Mouse (Mus musculus) G1E (cell line): ENCODE results near the gene Akr1c18. TPM values are rescaled to one million over a fixed set of nuclear protein-coding genes. Genes with fewer than 3 reads are reported as not detected.

Source experiments
- ATAC-seq: 2 replicates; pipeline ENCODE4 v1.8.0; 2016; ENCODE audit warnings: mild to moderate bottlenecking; ENCODE audit not compliant: insufficient number of reproducible peaks, poor library complexity, low FRiP score, severe bottlenecking; ENCODE audit errors: extremely low read depth
- DNase-seq: peaks from one replicate; pipeline ENCODE4 v3.0.0; 2012; ENCODE audit warnings: low spot score
- H3K27me3 ChIP-seq: 2 replicates; pipeline ENCODE4 v1.6.1; 2012; ENCODE audit warnings: mild to moderate bottlenecking, low read length, inconsistent platforms; ENCODE audit not compliant: insufficient read depth
- H3K36me3 ChIP-seq: replicated peaks from 2 replicates; pipeline ENCODE3; 2012; ENCODE audit warnings: mild to moderate bottlenecking, inconsistent platforms
- H3K4me1 ChIP-seq: 2 replicates; pipeline ENCODE4 v1.6.1; 2012; ENCODE audit warnings: low read depth, low read length, inconsistent platforms, mixed read lengths; ENCODE audit not compliant: insufficient read depth
- H3K4me3 ChIP-seq: 2 replicates; pipeline ENCODE4 v1.5.1; 2012; ENCODE audit warnings: low read depth, mild to moderate bottlenecking, inconsistent platforms, low read length, moderate library complexity, mixed read lengths
- H3K9me3 ChIP-seq: replicated peaks from 2 replicates; pipeline ENCODE4 v1.6.1; 2012; ENCODE audit warnings: inconsistent platforms
- CTCF ChIP-seq: IDR thresholded peaks from 2 replicates; pipeline ENCODE4 v1.5.1; 2012; ENCODE audit warnings: low read depth, low read length, inconsistent platforms, mixed read lengths
- GATA1 ChIP-seq: IDR thresholded peaks from 2 replicates; pipeline ENCODE4 v1.6.1; 2012; ENCODE audit warnings: borderline replicate concordance, low read length, inconsistent platforms, mixed read lengths
- GATA2 ChIP-seq: IDR thresholded peaks from 2 replicates; pipeline ENCODE4 v1.6.1; 2012; ENCODE audit warnings: low read depth, low read length, inconsistent platforms, borderline replicate concordance
- POLR2AphosphoS5 ChIP-seq: IDR thresholded peaks from 2 replicates; pipeline ENCODE4 v1.6.1; 2012; ENCODE audit warnings: low read depth, low read length, inconsistent platforms; ENCODE audit not compliant: insufficient replicate concordance
- TAL1 ChIP-seq: conservative IDR thresholded peaks from 2 replicates; pipeline ENCODE4 v1.6.1; 2012; ENCODE audit warnings: low read depth, low read length, inconsistent platforms, mixed read lengths
- polyA plus RNA-seq: library from polyadenylated mRNA; stranded (reverse); fragments of >175 nt; gene quantifications from 2 replicates; pipeline ENCODE4 v1.2.3, GENCODE M21; 2012
- total RNA-seq, 2 experiments: library from RNA; stranded (forward) in 1 of 2; stranded (reverse) in 1 of 2; fragments of 200-1000 nt in 1 of 2; fragments of >200 nt in 1 of 2; fragmentation: Nextera tagmentation in 1 of 2; gene quantifications; 2 replicates each; pipeline ENCODE4 v1.2.3; 2014 to 2017

Akr1c18 gene
- total and polyA plus RNA-seq, 3 experiments, result not detected

GRCm38 (mm10) chr13:4172978-4173377, 22.5 kb upstream of the Akr1c18 start:
- H3K27me3 ChIP-seq, result 0 out of 2 replicates have a peak, but pooled peaks cover 2% of the 10 kb centered on the region
- no peak for TF ChIP-seq GATA1
- TF ChIP-seq POLR2AphosphoS5, result no peak
- no peak for TF ChIP-seq TAL1
- TF ChIP-seq CTCF, result no peak
- TF ChIP-seq GATA2, result no peak
- no peaks in the 10 kb centered on the region for H3K4me1 ChIP-seq
- H3K36me3 ChIP-seq, result no peaks in the 10 kb centered on the region
- ATAC-seq (no peak), DNase-seq (no peak)
- no peaks in the 10 kb centered on the region for H3K9me3 ChIP-seq
- H3K4me3 ChIP-seq, result no peak overlapping the region

DNA sequence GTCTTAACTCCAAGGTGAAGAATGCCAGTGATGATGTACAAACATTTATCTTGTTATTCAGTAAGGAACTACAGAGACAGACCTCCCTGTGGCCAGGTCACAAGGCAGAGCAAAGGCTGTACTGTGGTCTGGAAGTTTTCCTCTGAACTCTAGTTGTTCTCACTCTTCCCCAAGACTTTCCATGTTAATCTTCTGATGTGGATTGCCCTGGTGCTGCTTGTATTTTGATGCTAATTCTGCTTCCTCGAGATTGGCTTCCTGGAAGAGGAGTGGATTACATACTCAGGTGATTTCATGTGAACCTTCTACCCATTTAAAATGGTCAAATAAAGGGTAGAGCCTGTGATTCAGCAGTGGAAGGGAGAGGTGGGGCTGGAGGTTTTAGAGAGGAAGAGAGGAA, 17.6 kb upstream of the Akr1c18 start:
- no peak overlapping the region for H3K4me3 ChIP-seq
- DNase-seq (no peak), ATAC-seq (no peak)
- H3K4me1 ChIP-seq, result no peaks in the 10 kb centered on the region
- no peaks in the 10 kb centered on the region for H3K36me3 ChIP-seq
- no peaks in the 10 kb centered on the region for H3K9me3 ChIP-seq
- TF ChIP-seq TAL1, result no peak
- no peak for TF ChIP-seq POLR2AphosphoS5
- TF ChIP-seq GATA2, result no peak
- TF ChIP-seq CTCF, result no peak
- no peak for TF ChIP-seq GATA1
- 0 out of 2 replicates have a peak, but pooled peaks cover 6% of the 10 kb centered on the region for H3K27me3 ChIP-seq

- TF ChIP-seq CTCF, result no peak
- no peak for TF ChIP-seq GATA1
- TF ChIP-seq POLR2AphosphoS5, result no peak
- no peak for TF ChIP-seq GATA2
- no peak for TF ChIP-seq TAL1
- Histone ChIP-seq H3K4me3 (no peak overlapping the region), H3K9me3 (no peaks in the 10 kb centered on the region), H3K27me3 (no peaks in the 10 kb centered on the region), H3K4me1 (no peaks in the 10 kb centered on the region; the same call in 1 of the 2 replicates), H3K36me3 (no peaks in the 10 kb centered on the region)
- DNase-seq (no peak), ATAC-seq (no peak)
Measured at GRCm38 (mm10) chr13:4155286-4155685, 4.8 kb upstream of the Akr1c18 start.

DNA sequence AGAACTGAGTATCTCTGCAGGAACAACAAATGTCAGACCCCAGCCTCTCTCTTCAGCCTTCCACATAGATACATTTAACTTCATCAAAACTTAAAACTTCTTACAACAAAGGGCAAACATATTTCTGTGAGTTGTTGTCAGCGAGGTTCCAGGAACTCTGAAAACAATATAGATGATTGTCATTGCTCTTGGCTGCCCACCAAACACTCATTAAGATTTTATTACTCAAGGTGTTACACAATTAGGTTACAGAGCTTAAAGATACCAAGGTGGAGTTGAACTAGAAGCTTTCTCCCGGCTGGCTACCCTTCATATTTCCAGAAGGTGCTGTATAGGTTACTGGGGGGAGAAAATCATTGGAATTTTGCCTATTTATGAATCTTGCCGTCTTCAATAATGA, 3.1 kb upstream of the Akr1c18 start:
- ATAC-seq (no peak), DNase-seq (no peak)
- H3K9me3 ChIP-seq, result no peaks in the 10 kb centered on the region
- H3K4me1 ChIP-seq, result no peaks in the 10 kb centered on the region; the same call in 1 of the 2 replicates
- no peak for TF ChIP-seq CTCF
- no peak for TF ChIP-seq TAL1
- no peak for TF ChIP-seq POLR2AphosphoS5
- TF ChIP-seq GATA2, result no peak
- TF ChIP-seq GATA1, result no peak
- no peak overlapping the region for H3K4me3 ChIP-seq
- no peaks in the 10 kb centered on the region for H3K27me3 ChIP-seq
- H3K36me3 ChIP-seq, result no peaks in the 10 kb centered on the region

- TF ChIP-seq TAL1 (no peak), CTCF (no peak), POLR2AphosphoS5 (no peak), GATA1 (no peak), GATA2 (no peak)
- no peak for ATAC-seq
- H3K36me3 ChIP-seq, result no peaks in the 10 kb centered on the region
- DNase-seq, result no peak
- H3K4me3 ChIP-seq, result no peak overlapping the region
- no peaks in the 10 kb centered on the region; the same call in 1 of the 2 replicates for H3K4me1 ChIP-seq
- H3K27me3 ChIP-seq, result no peaks in the 10 kb centered on the region
- H3K9me3 ChIP-seq, result no peaks in the 10 kb centered on the region
Measured at GRCm38 (mm10) chr13:4152908-4153307, 2.5 kb upstream of the Akr1c18 start.

DNA sequence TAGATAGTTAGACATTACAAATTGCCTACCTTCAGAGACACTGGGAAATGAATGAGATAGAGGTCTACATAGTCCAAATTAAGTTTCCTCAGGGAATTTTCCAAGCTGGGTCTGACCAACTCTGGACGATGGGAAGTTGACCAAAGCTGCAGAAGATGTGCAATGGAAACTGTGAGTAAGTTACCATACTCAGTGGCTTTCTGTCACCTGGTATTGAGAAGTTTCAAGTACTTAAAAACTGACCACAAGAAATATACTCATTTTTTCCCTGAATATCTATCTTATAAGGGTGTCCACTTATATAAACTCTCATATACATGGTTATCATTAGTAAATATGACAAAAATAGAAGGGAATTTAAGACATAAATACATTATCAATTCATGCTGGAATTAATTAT, 6.2 kb downstream of the Akr1c18 start:
- Histone ChIP-seq H3K9me3 (no peaks in the 10 kb centered on the region), H3K4me1 (no peaks in the 10 kb centered on the region), H3K36me3 (no peaks in the 10 kb centered on the region), H3K4me3 (no peak overlapping the region), H3K27me3 (0 out of 2 replicates have a peak, but pooled peaks cover 5% of the 10 kb centered on the region)
- DNase-seq (no peak), ATAC-seq (no peak)
- TF ChIP-seq TAL1 (no peak), CTCF (no peak)

- no peaks in the 10 kb centered on the region for H3K27me3 ChIP-seq
- ATAC-seq, result no peak
- no peak overlapping the region for H3K4me3 ChIP-seq
- H3K9me3 ChIP-seq, result no peaks in the 10 kb centered on the region
- H3K4me1 ChIP-seq, result no peaks in the 10 kb centered on the region
- no peak for DNase-seq
- TF ChIP-seq GATA1, result no peak
- no peak for TF ChIP-seq POLR2AphosphoS5
- no peak for TF ChIP-seq GATA2
- TF ChIP-seq TAL1, result no peak
- TF ChIP-seq CTCF, result no peak
- no peaks in the 10 kb centered on the region for H3K36me3 ChIP-seq
Measured at GRCm38 (mm10) chr13:4133070-4133469, 17.4 kb downstream of the Akr1c18 start.
